Mouse (Mus musculus) forebrain, embryonic 14.5 days (tissue): Measurements from ENCODE around the gene Atg16l1. TPM values are rescaled to one million over a fixed set of nuclear protein-coding genes. Genes with fewer than 3 reads are reported as not detected.

Source experiments
- ATAC-seq: fragments of 200-750 bp; cut with Nextera tagmentation; 2 replicates; pipeline ENCODE4 v1.8.0; 2017; ENCODE audit warnings: mild to moderate bottlenecking, moderate library complexity
- DNase-seq: peaks from one replicate; pipeline ENCODE4 v3.0.0-alpha.2; 2015; ENCODE audit warnings: low spot score
- H3K27ac ChIP-seq: fragments of 300-500 bp; sonication (generic); 2 replicates; pipeline ENCODE4 v1.5.1; 2014; ENCODE audit warnings: low read depth, mild to moderate bottlenecking, control low read depth, low read length, moderate library complexity
- H3K27me3 ChIP-seq: fragments of 300-500 bp; sonication (generic); replicated peaks from 2 replicates; pipeline ENCODE4 v1.6.1; 2014; ENCODE audit warnings: low read length, control low read depth, mixed read lengths; ENCODE audit not compliant: control insufficient read depth, insufficient read depth
- H3K36me3 ChIP-seq: fragments of 300-500 bp; sonication (generic); 2 replicates; pipeline ENCODE4 v1.6.1; 2014; ENCODE audit warnings: low read length, control low read depth; ENCODE audit not compliant: control insufficient read depth, insufficient read depth
- H3K4me1 ChIP-seq: fragments of 300-500 bp; sonication (generic); 2 replicates; pipeline ENCODE4 v1.6.1; 2014; ENCODE audit warnings: antibody characterized with exemption, low read length, control low read depth; ENCODE audit not compliant: control insufficient read depth, insufficient read depth
- H3K4me2 ChIP-seq: fragments of 300-500 bp; sonication (generic); 2 replicates; pipeline ENCODE4 v1.6.1; 2014; ENCODE audit warnings: mild to moderate bottlenecking, control low read depth, low read length
- H3K4me3 ChIP-seq: fragments of 300-500 bp; sonication (generic); 2 replicates; pipeline ENCODE4 v1.5.1; 2014; ENCODE audit warnings: low read depth, low read length, control low read depth
- H3K9ac ChIP-seq: fragments of 300-500 bp; sonication (generic); 2 replicates; pipeline ENCODE4 v1.6.1; 2014; ENCODE audit warnings: mild to moderate bottlenecking, low read length, control low read depth, moderate library complexity
- H3K9me3 ChIP-seq: fragments of 300-500 bp; sonication (generic); replicated peaks from 2 replicates; pipeline ENCODE4 v1.6.1; 2016; ENCODE audit warnings: low read length, control low read depth, mixed read lengths; ENCODE audit not compliant: control insufficient read depth
- WGBS: fragments of 180-500 bp; shearing (Covaris S2); extraction: QIAGEN DNeasy Blood & Tissue Kit; methylation state at CpG from one replicate; pipeline ENCODE4 v1.1.7; 2014; 5-methylcytosine and 5-hydroxymethylcytosine counted together
- polyA plus RNA-seq: library from polyadenylated mRNA; unstranded; fragments of >200 nt; fragmentation: Nextera tagmentation; extraction: Ambion mirVana; gene quantifications from 2 replicates; pipeline ENCODE4 v1.2.1, GENCODE M21; 2014

The Atg16l1 gene
- polyA plus RNA-seq, 1 experiment from 2014 or later: 50.0 TPM

- no peaks in the 10 kb centered on the region for H3K27me3 ChIP-seq
- 93% methylated on average over 2 of the region's 2 CpGs for WGBS
- DNase-seq: no peak
- H3K9me3 ChIP-seq: no peaks in the 10 kb centered on the region
- peaks cover 89% of the 10 kb centered on the region for H3K36me3 ChIP-seq
- H3K4me1 ChIP-seq: no peaks in the 10 kb centered on the region
- H3K4me2 ChIP-seq: no peak overlapping the region
- no peak overlapping the region for H3K4me3 ChIP-seq
- H3K9ac ChIP-seq: no peak overlapping the region
- ATAC-seq: no peak
- H3K27ac ChIP-seq: no peak overlapping the region
Measured at GRCm38 (mm10) chr1:87765741-87766140, 10.1 kb downstream of the Atg16l1 start.

GRCm38 (mm10) chr1:87766233-87766632 is 10.6 kb downstream of the Atg16l1 start:
- WGBS: 85% methylated on average over 3 of the region's 3 CpGs

GRCm38 (mm10) chr1:87769263-87769662 is 13.6 kb downstream of the Atg16l1 start:
- H3K36me3 ChIP-seq: peaks cover 90% of the 10 kb centered on the region

More at GRCm38 (mm10) chr1:87766233-87766632, 10.6 kb downstream of the Atg16l1 start:
- Histone ChIP-seq H3K36me3 (peaks cover 90% of the 10 kb centered on the region), H3K27me3 (no peaks in the 10 kb centered on the region), H3K4me2 (no peak overlapping the region), H3K9me3 (no peaks in the 10 kb centered on the region), H3K9ac (no peak overlapping the region), H3K4me3 (no peak overlapping the region), H3K4me1 (no peaks in the 10 kb centered on the region), H3K27ac (no peak overlapping the region)
- ATAC-seq (no peak), DNase-seq (no peak)

GRCm38 (mm10) chr1:87770486-87770885 is 14.8 kb downstream of the Atg16l1 start:
- Histone ChIP-seq H3K4me1 (no peaks in the 10 kb centered on the region), H3K9ac (no peak overlapping the region), H3K4me2 (no peak overlapping the region), H3K27me3 (no peaks in the 10 kb centered on the region), H3K36me3 (peaks cover 90% of the 10 kb centered on the region), H3K9me3 (no peaks in the 10 kb centered on the region), H3K27ac (no peak overlapping the region), H3K4me3 (no peak overlapping the region)
- ATAC-seq: no peak
- DNase-seq: no peak
- WGBS: 94% methylated on average over 3 of the region's 3 CpGs

More at GRCm38 (mm10) chr1:87769263-87769662, 13.6 kb downstream of the Atg16l1 start:
- Histone ChIP-seq H3K4me1 (no peaks in the 10 kb centered on the region), H3K9me3 (no peaks in the 10 kb centered on the region), H3K27me3 (no peaks in the 10 kb centered on the region), H3K9ac (no peak overlapping the region), H3K4me3 (no peak overlapping the region), H3K27ac (no peak overlapping the region), H3K4me2 (no peak overlapping the region)
- ATAC-seq (no peak), DNase-seq (no peak)
- 100% methylated on average over 2 of the region's 2 CpGs for WGBS

- H3K4me1 ChIP-seq: no peaks in the 10 kb centered on the region
- peaks cover 90% of the 10 kb centered on the region for H3K36me3 ChIP-seq
- no peak overlapping the region for H3K27ac ChIP-seq
- 95% methylated on average over 3 of the region's 3 CpGs for WGBS
- no peak overlapping the region for H3K9ac ChIP-seq
- DNase-seq (no peak), ATAC-seq (no peak)
- no peaks in the 10 kb centered on the region for H3K27me3 ChIP-seq
- H3K9me3 ChIP-seq: no peaks in the 10 kb centered on the region
- H3K4me2 ChIP-seq: no peak overlapping the region
- no peak overlapping the region for H3K4me3 ChIP-seq
Measured at GRCm38 (mm10) chr1:87771724-87772123, 16.1 kb downstream of the Atg16l1 start.

- Histone ChIP-seq H3K4me2 (no peak overlapping the region), H3K9ac (no peak overlapping the region), H3K36me3 (peaks cover 89% of the 10 kb centered on the region), H3K27me3 (no peaks in the 10 kb centered on the region), H3K9me3 (no peaks in the 10 kb centered on the region), H3K27ac (no peak overlapping the region), H3K4me3 (no peak overlapping the region), H3K4me1 (no peaks in the 10 kb centered on the region)
- DNase-seq (no peak), ATAC-seq (no peak)
- WGBS: 87% methylated on average over 2 of the region's 2 CpGs
Measured at GRCm38 (mm10) chr1:87773336-87773735, 17.7 kb downstream of the Atg16l1 start.

- no peak overlapping the region for H3K4me2 ChIP-seq
- H3K9ac ChIP-seq: no peak overlapping the region
- no peak overlapping the region for H3K27ac ChIP-seq
- DNase-seq: no peak
- ATAC-seq: no peak
- H3K27me3 ChIP-seq: no peaks in the 10 kb centered on the region
- no peaks in the 10 kb centered on the region for H3K9me3 ChIP-seq
- H3K4me1 ChIP-seq: no peaks in the 10 kb centered on the region
- H3K4me3 ChIP-seq: no peak overlapping the region
- 95% methylated on average over 7 of the region's 7 CpGs for WGBS
- peaks cover 96% of the 10 kb centered on the region for H3K36me3 ChIP-seq
Measured at GRCm38 (mm10) chr1:87774845-87775244, 19.2 kb downstream of the Atg16l1 start.

- no peak for ATAC-seq
- 90% methylated on average over 5 of the region's 5 CpGs for WGBS
Measured at GRCm38 (mm10) chr1:87779204-87779785, 23.6 kb downstream of the Atg16l1 start.

GRCm38 (mm10) chr1:87785703-87786102 is 30.0 kb downstream of the Atg16l1 start:
- H3K4me2 ChIP-seq: no peak overlapping the region
- WGBS: 91% methylated on average over 8 of the region's 8 CpGs
- no peak for ATAC-seq
- no peaks in the 10 kb centered on the region for H3K9me3 ChIP-seq
- peak overlapping the region; percentile 27; the same call in 1 of the 2 replicates for H3K27ac ChIP-seq
- H3K4me1 ChIP-seq: no peaks in the 10 kb centered on the region
- H3K9ac ChIP-seq: no peak overlapping the region
- no peaks in the 10 kb centered on the region for H3K27me3 ChIP-seq
- peaks cover 84% of the 10 kb centered on the region for H3K36me3 ChIP-seq
- no peak overlapping the region for H3K4me3 ChIP-seq
- DNase-seq: peak; percentile 1

More at GRCm38 (mm10) chr1:87779204-87779785, 23.6 kb downstream of the Atg16l1 start:
- H3K36me3 ChIP-seq: peaks cover 95% of the 10 kb centered on the region
- no peaks in the 10 kb centered on the region for H3K27me3 ChIP-seq
- no peak overlapping the region for H3K4me3 ChIP-seq
- no peak overlapping the region for H3K9ac ChIP-seq
- no peaks in the 10 kb centered on the region for H3K4me1 ChIP-seq
- H3K9me3 ChIP-seq: no peaks in the 10 kb centered on the region
- no peak overlapping the region for H3K4me2 ChIP-seq
- H3K27ac ChIP-seq: no peak overlapping the region
- no peak for DNase-seq
